Mouse (Mus musculus) lung, embryonic 16.5 days (tissue): Measurements from ENCODE around the gene Mmp2. TPM values are rescaled to one million over a fixed set of nuclear protein-coding genes. Genes with fewer than 3 reads are reported as not detected.
"Not testable (repeated sequence)": the region's sequence is repeated elsewhere in the genome, so short reads cannot be mapped to it uniquely, and the experiment has no call there.

Experiments
- ATAC-seq: fragments of 200-750 bp; cut with Nextera tagmentation; 2 replicates; pipeline ENCODE4 v1.8.0; 2017; ENCODE audit warnings: low read depth, mild to moderate bottlenecking, moderate library complexity
- H3K27ac ChIP-seq: fragments of 300-500 bp; sonication (generic); 2 replicates; pipeline ENCODE4 v1.5.1; 2014; ENCODE audit warnings: mild to moderate bottlenecking, control low read depth, low read length
- H3K27me3 ChIP-seq: fragments of 300-500 bp; sonication (generic); 2 replicates; pipeline ENCODE4 v1.6.1; 2014; ENCODE audit warnings: low read depth, low read length, mixed read lengths; ENCODE audit not compliant: control insufficient read depth, insufficient read depth
- H3K36me3 ChIP-seq: fragments of 300-500 bp; sonication (generic); 2 replicates; pipeline ENCODE4 v1.6.1; 2014; ENCODE audit warnings: low read length; ENCODE audit not compliant: control insufficient read depth, insufficient read depth
- H3K4me1 ChIP-seq: fragments of 300-500 bp; sonication (generic); replicated peaks from 2 replicates; pipeline ENCODE4 v1.6.1; 2014; ENCODE audit warnings: low read length, mixed read lengths; ENCODE audit not compliant: control insufficient read depth, insufficient read depth
- H3K4me2 ChIP-seq: fragments of 300-500 bp; sonication (generic); 2 replicates; pipeline ENCODE4 v1.6.1; 2014; ENCODE audit warnings: low read depth, low read length, control low read depth
- H3K4me3 ChIP-seq: fragments of 300-500 bp; sonication (generic); 2 replicates; pipeline ENCODE4 v1.5.1; 2014; ENCODE audit warnings: mild to moderate bottlenecking, low read length, control low read depth
- H3K9ac ChIP-seq: fragments of 300-500 bp; sonication (generic); 2 replicates; pipeline ENCODE4 v1.6.1; 2014; ENCODE audit warnings: low read length, control low read depth
- H3K9me3 ChIP-seq: fragments of 300-500 bp; sonication (generic); 2 replicates; pipeline ENCODE4 v1.6.1; 2016; ENCODE audit warnings: low read length; ENCODE audit not compliant: control insufficient read depth
- WGBS: fragments of 180-500 bp; shearing (Covaris S2); extraction: QIAGEN DNeasy Blood & Tissue Kit; methylation state at CpG from one replicate; pipeline ENCODE4 v1.1.7; 2014; 5-methylcytosine and 5-hydroxymethylcytosine counted together
- polyA plus RNA-seq: library from polyadenylated mRNA; unstranded; fragments of >200 nt; fragmentation: Nextera tagmentation; extraction: Ambion mirVana; gene quantifications from 2 replicates; pipeline ENCODE4 v1.2.1, GENCODE M21; 2015

Mmp2 gene
- 244 and 249 TPM in 2 replicates for polyA plus RNA-seq

DNA sequence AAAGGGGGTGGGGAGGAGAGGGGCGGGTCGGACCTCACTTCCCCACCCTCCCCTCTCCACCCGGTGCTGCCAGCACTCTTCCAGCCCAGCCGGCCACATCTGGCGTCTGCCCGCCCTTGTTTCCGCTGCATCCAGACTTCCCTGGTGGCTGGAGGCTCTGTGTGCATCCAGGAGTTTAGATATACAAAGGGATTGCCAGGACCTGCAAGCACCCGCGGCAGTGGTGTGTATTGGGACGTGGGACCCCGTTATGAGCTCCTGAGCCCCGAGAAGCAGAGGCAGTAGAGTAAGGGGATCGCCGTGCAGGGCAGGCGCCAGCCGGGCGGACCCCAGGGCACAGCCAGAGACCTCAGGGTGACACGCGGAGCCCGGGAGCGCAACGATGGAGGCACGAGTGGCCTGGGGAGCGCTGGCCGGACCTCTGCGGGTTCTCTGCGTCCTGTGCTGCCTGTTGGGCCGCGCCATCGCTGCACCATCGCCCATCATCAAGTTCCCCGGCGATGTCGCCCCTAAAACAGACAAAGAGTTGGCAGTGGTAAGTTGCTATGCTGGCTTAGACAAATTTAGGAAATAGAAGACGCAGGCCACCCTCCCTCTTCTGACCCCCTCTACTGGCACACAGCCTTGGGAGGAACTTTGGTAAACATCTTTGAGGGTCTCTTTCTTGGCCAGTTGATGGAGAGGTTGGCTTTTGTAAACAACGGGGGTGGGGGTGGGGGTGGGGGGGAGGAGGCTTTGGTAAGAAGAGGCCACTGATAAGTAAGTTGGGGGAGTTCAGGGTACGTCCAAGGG, at the start of gene Mmp2:
TSS of gene Mmp2 (plus strand) at position 49 of the 792 bp plus-strand sequence.
- ATAC-seq = peak; percentile 90
- 2% methylated on average over 37 of the region's 37 CpGs for WGBS
- Histone ChIP-seq H3K4me1 (peaks cover 7% of the 10 kb centered on the region; the same call in 1 of the 2 replicates), H3K36me3 (peaks cover 5% of the 10 kb centered on the region; the same call in 1 of the 2 replicates), H3K9me3 (no peaks in the 10 kb centered on the region), H3K4me3 (peak within 1 kb of the TSS; percentile 58), H3K4me2 (peak within 1 kb of the TSS; percentile 61), H3K9ac (peak within 1 kb of the TSS; percentile 73), H3K27ac (peak within 1 kb of the TSS; percentile 97), H3K27me3 (peaks cover 5% of the 10 kb centered on the region; the same call in 1 of the 2 replicates)

DNA sequence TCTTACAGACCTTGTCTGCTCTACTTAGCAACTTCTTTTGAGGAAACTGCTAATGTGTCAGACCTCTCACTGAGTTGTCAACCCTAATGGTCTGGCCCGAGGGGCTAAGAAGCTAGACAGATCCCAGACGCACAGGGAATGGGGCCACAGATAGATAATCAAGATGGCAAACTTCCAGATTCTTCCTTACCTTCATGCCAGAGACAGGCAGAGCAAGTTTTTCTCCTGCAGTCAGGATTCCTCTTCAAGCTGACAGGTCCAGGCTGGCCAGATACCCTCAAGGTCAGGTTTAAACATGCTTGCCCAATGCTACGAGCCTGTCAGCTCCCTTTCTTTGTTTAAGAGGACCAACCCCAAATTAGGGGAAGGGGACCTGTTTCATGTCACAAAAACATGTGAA, 46.1 kb upstream of the Mmp2 start:
- Histone ChIP-seq H3K9me3 (no peaks in the 10 kb centered on the region), H3K27me3 (no peaks in the 10 kb centered on the region), H3K27ac (no peak overlapping the region), H3K9ac (no peak overlapping the region), H3K4me3 (no peak overlapping the region), H3K36me3 (no peaks in the 10 kb centered on the region), H3K4me1 (no peaks in the 10 kb centered on the region), H3K4me2 (no peak overlapping the region)
- 28% methylated on average over 3 of the region's 3 CpGs for WGBS
- ATAC-seq = no peak

DNA sequence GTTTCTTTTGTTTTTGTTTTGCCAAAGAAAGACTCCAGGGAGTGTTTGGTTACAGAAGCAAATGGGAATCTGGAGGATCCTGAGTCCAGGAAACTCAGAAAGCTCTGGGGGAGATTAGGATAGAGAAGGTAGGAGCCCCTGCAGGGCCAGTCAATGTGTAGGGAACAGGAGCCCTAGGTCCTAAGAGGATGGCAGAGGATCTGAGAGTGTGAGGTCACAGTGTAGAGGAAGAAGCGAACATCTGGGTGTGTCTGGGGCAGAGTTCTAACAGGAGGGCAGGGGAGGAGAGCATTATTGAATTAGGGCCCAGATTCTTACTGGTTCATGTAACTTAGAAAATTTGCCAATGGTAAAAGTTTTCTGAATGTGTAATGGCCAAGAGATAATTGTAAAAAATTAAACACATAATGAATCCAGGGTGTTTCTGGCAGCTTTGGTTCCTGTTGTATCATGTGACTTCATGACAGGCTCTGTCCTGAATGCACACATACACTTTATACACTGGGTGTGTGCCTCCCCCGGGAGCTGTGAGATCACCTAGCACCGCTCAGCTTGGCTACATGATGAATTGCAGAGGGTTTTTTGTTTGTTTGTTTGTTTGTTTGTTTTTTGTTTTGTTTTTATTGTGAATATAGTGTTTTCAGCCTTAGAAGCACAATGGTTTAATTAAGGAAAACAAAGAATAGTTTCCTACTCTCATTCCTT, 43.0 kb upstream of the Mmp2 start:
- Histone ChIP-seq H3K4me3 (no peak overlapping the region), H3K4me1 (no peaks in the 10 kb centered on the region), H3K9ac (no peak overlapping the region), H3K27ac (no peak overlapping the region), H3K9me3 (no peaks in the 10 kb centered on the region), H3K36me3 (no peaks in the 10 kb centered on the region), H3K27me3 (no peaks in the 10 kb centered on the region), H3K4me2 (no peak overlapping the region)
- ATAC-seq = no peak
- 71% methylated on average over 3 of the region's 3 CpGs for WGBS

DNA sequence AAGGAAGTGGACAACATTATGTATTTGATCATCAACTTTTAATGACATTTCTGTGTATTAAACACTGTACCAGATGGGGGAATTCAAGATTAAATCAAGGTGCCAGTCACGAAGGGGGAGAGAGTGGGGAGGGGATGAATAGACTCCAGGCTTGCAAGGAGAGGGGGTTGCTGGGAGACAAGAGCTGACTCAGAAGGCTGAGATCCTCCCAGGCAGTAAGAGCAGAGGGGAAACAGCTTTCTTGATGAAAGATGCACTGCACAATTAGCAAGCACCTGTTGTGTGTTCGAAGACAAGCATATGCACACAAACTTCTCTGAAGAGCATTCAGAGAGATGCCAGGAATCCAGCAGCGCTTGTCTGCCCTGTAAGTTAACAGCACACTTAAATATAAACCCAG, 36.3 kb upstream of the Mmp2 start:
- WGBS = 51% methylated on average over 3 of the region's 3 CpGs

DNA sequence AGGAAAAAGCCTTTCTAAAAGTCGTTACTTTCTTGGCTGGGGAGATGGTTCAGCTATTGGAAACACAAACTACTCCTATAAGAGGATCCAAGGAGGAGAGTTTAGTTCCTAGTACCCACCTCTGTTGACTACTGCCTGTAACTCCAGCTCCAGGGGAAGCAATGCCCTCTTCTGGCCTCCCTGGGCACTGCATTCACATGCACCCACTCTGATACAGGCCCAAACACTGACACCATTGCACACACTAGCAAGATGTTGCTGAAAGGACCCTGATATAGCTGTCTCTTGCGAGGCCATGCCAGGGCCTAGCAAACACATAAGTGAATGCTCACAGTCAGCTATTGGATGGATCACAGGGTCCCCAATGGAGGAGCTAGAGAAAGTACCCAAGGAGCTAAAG, 35.1 kb upstream of the Mmp2 start:
- not testable (repeated sequence) for H3K36me3 ChIP-seq, H3K4me1 ChIP-seq, H3K9ac ChIP-seq, H3K9me3 ChIP-seq, H3K4me3 ChIP-seq, H3K27me3 ChIP-seq, ATAC-seq, H3K27ac ChIP-seq, H3K4me2 ChIP-seq
- 76% methylated on average over 2 of the region's 2 CpGs for WGBS

More for the DNA sequence above, 36.3 kb upstream of the Mmp2 start:
- Histone ChIP-seq H3K27me3 (no peaks in the 10 kb centered on the region), H3K4me1 (no peaks in the 10 kb centered on the region), H3K9me3 (no peaks in the 10 kb centered on the region), H3K36me3 (no peaks in the 10 kb centered on the region), H3K27ac (no peak overlapping the region), H3K9ac (no peak overlapping the region), H3K4me2 (no peak overlapping the region), H3K4me3 (no peak overlapping the region)
- no peak for ATAC-seq

DNA sequence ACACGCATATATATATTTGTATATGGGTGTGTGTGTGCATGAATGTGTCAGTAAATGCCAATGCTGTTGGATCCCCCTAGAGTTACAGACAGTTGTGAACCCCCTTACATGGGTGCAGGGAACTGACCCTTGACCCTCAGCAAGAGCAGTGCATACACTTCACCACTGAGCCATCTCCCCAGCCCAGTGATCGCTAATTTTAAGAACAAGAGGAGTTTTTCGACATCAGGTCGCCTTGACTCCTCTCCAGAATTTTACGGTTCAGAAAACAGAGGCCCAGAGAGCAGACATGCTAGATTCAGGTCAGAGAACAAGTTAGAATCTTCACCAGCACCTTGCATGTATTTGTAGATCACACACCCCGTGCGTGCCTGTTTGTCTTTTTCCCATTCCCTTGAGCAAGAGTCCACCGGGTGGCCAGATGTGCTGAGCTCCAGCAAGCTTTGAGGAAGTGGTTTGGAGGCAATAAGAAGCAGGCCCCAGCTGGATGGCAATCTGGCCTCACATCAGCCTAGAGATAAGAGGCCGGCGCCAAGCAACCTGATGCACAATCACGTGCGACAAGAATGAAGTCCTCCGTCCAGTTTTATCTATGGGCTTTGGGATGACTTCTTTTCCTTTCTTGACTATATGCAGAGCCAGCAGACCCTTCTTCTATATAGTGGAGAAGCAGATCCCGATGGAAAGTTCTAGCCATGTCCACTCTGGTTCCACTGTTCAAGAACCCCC, 33.1 kb upstream of the Mmp2 start:
- no peaks in the 10 kb centered on the region for H3K4me1 ChIP-seq
- 70% methylated on average over 14 of the region's 14 CpGs for WGBS
- no peaks in the 10 kb centered on the region for H3K27me3 ChIP-seq
- no peak overlapping the region for H3K27ac ChIP-seq
- H3K4me2 ChIP-seq = no peak overlapping the region
- no peaks in the 10 kb centered on the region for H3K9me3 ChIP-seq
- ATAC-seq = no peak
- H3K4me3 ChIP-seq = no peak overlapping the region
- H3K9ac ChIP-seq = no peak overlapping the region
- H3K36me3 ChIP-seq = no peaks in the 10 kb centered on the region

DNA sequence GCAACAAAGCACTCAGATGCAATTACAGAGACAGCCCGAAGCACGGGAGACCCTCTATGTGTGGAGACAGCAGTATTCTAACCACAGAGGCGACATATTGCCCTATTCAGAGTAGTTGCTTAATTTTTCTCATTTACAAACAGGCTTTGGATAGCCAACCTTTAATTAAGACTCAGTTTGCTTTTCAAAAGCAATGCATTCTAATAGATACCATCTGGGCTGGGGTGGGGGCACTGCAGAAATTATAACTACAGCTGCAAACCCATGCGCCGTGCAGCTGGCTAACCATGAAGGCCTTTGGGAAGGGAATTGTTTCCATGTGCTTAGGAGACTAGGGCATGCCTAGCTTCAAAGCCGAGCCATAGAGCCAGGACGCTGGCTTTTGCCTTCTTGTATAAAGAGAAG, 29.6 kb upstream of the Mmp2 start:
- Histone ChIP-seq H3K9me3 (no peaks in the 10 kb centered on the region), H3K4me1 (no peaks in the 10 kb centered on the region), H3K4me2 (no peak overlapping the region), H3K27ac (no peak overlapping the region), H3K9ac (no peak overlapping the region), H3K27me3 (no peaks in the 10 kb centered on the region), H3K36me3 (no peaks in the 10 kb centered on the region), H3K4me3 (no peak overlapping the region)
- no peak for ATAC-seq
- 78% methylated on average over 7 of the region's 7 CpGs for WGBS

DNA sequence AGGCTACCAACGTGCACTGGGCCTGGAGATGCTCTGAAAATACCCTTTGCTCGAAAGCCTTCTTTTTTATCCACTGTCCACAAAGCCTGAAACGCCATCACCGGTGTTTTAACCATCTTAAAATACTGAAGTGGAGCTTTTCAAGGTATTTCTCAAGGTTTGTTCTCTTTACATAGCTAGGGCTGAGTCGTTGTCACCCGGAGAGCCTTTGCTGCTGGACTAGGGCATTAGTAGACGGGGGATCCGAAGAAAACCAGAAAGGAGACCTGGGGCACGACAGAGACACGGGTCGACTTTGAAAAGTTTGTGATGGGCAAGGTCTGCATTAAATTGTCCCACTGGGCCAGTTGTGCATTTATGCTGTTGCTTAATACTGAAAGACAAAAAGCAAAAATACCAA, 27.7 kb upstream of the Mmp2 start:
- Histone ChIP-seq H3K27me3 (no peaks in the 10 kb centered on the region), H3K27ac (no peak overlapping the region), H3K36me3 (no peaks in the 10 kb centered on the region), H3K9me3 (no peaks in the 10 kb centered on the region), H3K4me1 (no peaks in the 10 kb centered on the region), H3K9ac (no peak overlapping the region), H3K4me3 (no peak overlapping the region), H3K4me2 (no peak overlapping the region)
- 81% methylated on average over 11 of the region's 11 CpGs for WGBS
- no peak for ATAC-seq

DNA sequence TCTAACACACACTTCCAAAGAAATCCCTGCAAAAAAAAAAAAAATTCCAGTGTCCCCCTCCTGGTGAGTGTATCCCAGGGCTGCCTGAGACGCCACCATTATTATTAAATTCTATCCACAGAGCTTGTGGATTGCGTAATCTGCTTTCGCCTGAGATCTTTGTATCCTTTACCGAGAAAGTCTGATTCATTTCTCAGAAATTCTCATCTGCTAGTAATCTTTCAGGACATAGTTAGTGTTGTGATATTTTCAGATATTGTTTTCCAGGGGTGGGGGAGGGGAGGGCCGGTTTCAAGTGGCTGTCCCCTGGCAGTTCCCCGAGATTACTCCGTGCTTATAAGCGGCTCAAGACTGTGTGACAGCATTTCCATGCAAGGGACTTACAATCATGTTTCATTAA, 25.9 kb upstream of the Mmp2 start:
- Histone ChIP-seq H3K9me3 (no peaks in the 10 kb centered on the region), H3K9ac (no peak overlapping the region), H3K27me3 (no peaks in the 10 kb centered on the region), H3K4me2 (peak overlapping the region; percentile 13; the same call in 1 of the 2 replicates), H3K27ac (no peak overlapping the region), H3K4me3 (no peak overlapping the region), H3K4me1 (no peaks in the 10 kb centered on the region), H3K36me3 (no peaks in the 10 kb centered on the region)
- 33% methylated on average over 8 of the region's 8 CpGs for WGBS
- 0 out of 2 replicates have a peak, but pooled peaks have one; percentile 31 for ATAC-seq
